Mouse (Mus musculus): Measurements from ENCODE around the gene Frmd4b. TPM values are rescaled to one million over a fixed set of nuclear protein-coding genes. Genes with fewer than 3 reads are reported as not detected.

The Frmd4b gene
- total and polyA plus RNA-seq, 2 experiments: 11.9 to 38.0 TPM

- Histone ChIP-seq H3K36me3 (ENCODE audit: control insufficient read depth, insufficient read depth, low read length) (no peaks in the 10 kb centered on the region), H3K4me1 (ENCODE audit: control insufficient read depth, insufficient read depth, low read length) (no peaks in the 10 kb centered on the region), H3K4me3 (ENCODE audit: insufficient read depth, low read depth, low read length) (no peak overlapping the region), H3K27me3 (ENCODE audit: control insufficient read depth, insufficient read depth, low read length) (no peaks in the 10 kb centered on the region), H3K9ac (ENCODE audit: low read depth, low read length) (no peak overlapping the region), H3K79me2 (ENCODE audit: control insufficient read depth, insufficient read depth, low read length) (no peaks in the 10 kb centered on the region), H3K27ac (replicated peaks; ENCODE audit: insufficient read depth, low read depth, low read length) (no peak overlapping the region)
- no peak for DNase-seq (ENCODE audit: extremely low read depth, low read depth, low spot score)
- TF ChIP-seq POLR2A (IDR thresholded peaks at IDR 0.05; ENCODE audit: extremely low read depth, insufficient read depth, low read length) (no peak), CTCF (IDR thresholded peaks at IDR 0.05; ENCODE audit: low read depth, low read length) (no peak)
- 90% methylated on average over 6 of the region's 6 CpGs for WGBS
These were observed 378.0 kb downstream of the Frmd4b start for GRCm38 (mm10) chr6:97239360-97239759.

Other genes starting within 250 kb of the Frmd4b start
- gene Mitf, start 189.5 kb upstream of the Frmd4b start, total RNA-seq (2014; rRNA removed): 2.1 and 3.3 TPM in 2 replicates
- gene Mitf, start 189.5 kb upstream of the Frmd4b start, polyA plus RNA-seq (2012; rRNA removed): 1.4 and 1.5 TPM in 2 replicates

Measured in liver, adult 2 months (tissue).